Mouse (Mus musculus) forebrain, embryonic 16.5 days (tissue): ENCODE results near the gene Gtf3c5. TPM values are rescaled to one million over a fixed set of nuclear protein-coding genes. Genes with fewer than 3 reads are reported as not detected.

ENCODE experiments used
- ATAC-seq: fragments of 200-750 bp; cut with Nextera tagmentation; 2 replicates; pipeline ENCODE4 v1.8.0; 2017; ENCODE audit warnings: mild to moderate bottlenecking, moderate library complexity
- H3K27ac ChIP-seq: fragments of 300-500 bp; sonication (generic); 2 replicates; pipeline ENCODE4 v1.5.1; 2014; ENCODE audit warnings: low read length, control low read depth
- H3K27me3 ChIP-seq: fragments of 300-500 bp; sonication (generic); replicated peaks from 2 replicates; pipeline ENCODE4 v1.6.1; 2014; ENCODE audit warnings: low read length; ENCODE audit not compliant: control insufficient read depth, insufficient read depth
- H3K36me3 ChIP-seq: fragments of 300-500 bp; sonication (generic); 2 replicates; pipeline ENCODE4 v1.6.1; 2014; ENCODE audit not compliant: control insufficient read depth, insufficient read depth
- H3K4me1 ChIP-seq: fragments of 300-500 bp; sonication (generic); replicated peaks from 2 replicates; pipeline ENCODE4 v1.6.1; 2014; ENCODE audit warnings: low read length; ENCODE audit not compliant: control insufficient read depth, insufficient read depth
- H3K4me2 ChIP-seq: fragments of 300-500 bp; sonication (generic); 2 replicates; pipeline ENCODE4 v1.6.1; 2014; ENCODE audit warnings: mild to moderate bottlenecking, low read length, control low read depth
- H3K4me3 ChIP-seq: fragments of 300-500 bp; sonication (generic); replicated peaks from 2 replicates; pipeline ENCODE4 v1.5.1; 2014; ENCODE audit warnings: mild to moderate bottlenecking, low read length, control low read depth
- H3K9ac ChIP-seq: fragments of 300-500 bp; sonication (generic); replicated peaks from 2 replicates; pipeline ENCODE4 v1.6.1; 2014; ENCODE audit warnings: low read depth, low read length, control low read depth
- H3K9me3 ChIP-seq: fragments of 300-500 bp; sonication (generic); 2 replicates; pipeline ENCODE4 v1.6.1; 2016; ENCODE audit warnings: low read length; ENCODE audit not compliant: control insufficient read depth
- WGBS: fragments of 180-500 bp; shearing (Covaris S2); extraction: QIAGEN DNeasy Blood & Tissue Kit; methylation state at CpG from one replicate; pipeline ENCODE4 v1.1.7; 2014; 5-methylcytosine and 5-hydroxymethylcytosine counted together
- polyA plus RNA-seq: library from polyadenylated mRNA; unstranded; fragments of >200 nt; fragmentation: Nextera tagmentation; extraction: Ambion mirVana; gene quantifications from 2 replicates; pipeline ENCODE4 v1.2.1, GENCODE M21; 2015

The Gtf3c5 gene
- polyA plus RNA-seq, 1 experiment from 2014 or later, result 43.3 TPM

- H3K27me3 ChIP-seq, result no peaks in the 10 kb centered on the region
- no peak overlapping the region for H3K4me3 ChIP-seq
- no peaks in the 10 kb centered on the region for H3K9me3 ChIP-seq
- ATAC-seq, result no peak
- H3K4me2 ChIP-seq, result no peak overlapping the region
- WGBS, result 88% methylated on average over 2 of the region's 2 CpGs
- peaks cover 14% of the 10 kb centered on the region for H3K36me3 ChIP-seq
- H3K9ac ChIP-seq, result no peak overlapping the region
- H3K27ac ChIP-seq, result peak overlapping the region; percentile 72; the same call in 1 of the 2 replicates
- H3K4me1 ChIP-seq, result peaks cover 58% of the 10 kb centered on the region
Observed at GRCm38 (mm10) chr2:28539949-28540348, 43.6 kb downstream of the Gtf3c5 start.

- H3K4me3 ChIP-seq, result no peak overlapping the region
- H3K36me3 ChIP-seq, result peaks cover 9% of the 10 kb centered on the region
- peaks cover 65% of the 10 kb centered on the region for H3K4me1 ChIP-seq
- ATAC-seq, result peak; percentile 48
- H3K9me3 ChIP-seq, result no peaks in the 10 kb centered on the region
- no peak overlapping the region for H3K4me2 ChIP-seq
- peak overlapping the region; percentile 72 for H3K27ac ChIP-seq
- WGBS, result 37% methylated on average over 7 of the region's 7 CpGs
- no peaks in the 10 kb centered on the region for H3K27me3 ChIP-seq
- peak overlapping the region; percentile 30; the same call in 1 of the 2 replicates for H3K9ac ChIP-seq
Observed at GRCm38 (mm10) chr2:28539206-28539605, 44.3 kb downstream of the Gtf3c5 start.

GRCm38 (mm10) chr2:28538817-28539128, 44.8 kb downstream of the Gtf3c5 start:
- no peaks in the 10 kb centered on the region for H3K9me3 ChIP-seq
- H3K27me3 ChIP-seq, result no peaks in the 10 kb centered on the region
- peaks cover 5% of the 10 kb centered on the region; the same call in 1 of the 2 replicates for H3K36me3 ChIP-seq
- H3K27ac ChIP-seq, result peak overlapping the region; percentile 72
- 0 out of 2 replicates have a peak overlapping the region, but pooled peaks have one; percentile 30 for H3K9ac ChIP-seq
- WGBS, result 75% methylated on average over 1 of the region's 1 CpGs
- peaks cover 70% of the 10 kb centered on the region for H3K4me1 ChIP-seq
- no peak overlapping the region for H3K4me2 ChIP-seq
- ATAC-seq, result no peak
- no peak overlapping the region for H3K4me3 ChIP-seq

GRCm38 (mm10) chr2:28537995-28538816, 45.3 kb downstream of the Gtf3c5 start:
- H3K9ac ChIP-seq, result no peak overlapping the region
- WGBS, result 69% methylated on average over 8 of the region's 8 CpGs
- H3K27ac ChIP-seq, result peak overlapping the region; percentile 35; the same call in 1 of the 2 replicates
- H3K36me3 ChIP-seq, result peaks cover 5% of the 10 kb centered on the region; the same call in 1 of the 2 replicates
- H3K4me1 ChIP-seq, result peaks cover 75% of the 10 kb centered on the region
- no peaks in the 10 kb centered on the region for H3K9me3 ChIP-seq
- no peak overlapping the region for H3K4me3 ChIP-seq
- H3K4me2 ChIP-seq, result no peak overlapping the region
- ATAC-seq, result no peak
- H3K27me3 ChIP-seq, result no peaks in the 10 kb centered on the region

GRCm38 (mm10) chr2:28537634-28537920, 46.0 kb downstream of the Gtf3c5 start:
- Histone ChIP-seq H3K27me3 (no peaks in the 10 kb centered on the region), H3K9ac (no peak overlapping the region), H3K4me1 (peaks cover 82% of the 10 kb centered on the region), H3K36me3 (peaks cover 5% of the 10 kb centered on the region; the same call in 1 of the 2 replicates), H3K4me3 (no peak overlapping the region), H3K4me2 (no peak overlapping the region), H3K27ac (no peak overlapping the region), H3K9me3 (no peaks in the 10 kb centered on the region)
- no peak for ATAC-seq
- 21% methylated on average over 4 of the region's 4 CpGs for WGBS

- peaks cover 86% of the 10 kb centered on the region for H3K4me1 ChIP-seq
- 70% methylated on average over 11 of the region's 11 CpGs for WGBS
- H3K4me2 ChIP-seq, result no peak overlapping the region
- no peak overlapping the region for H3K4me3 ChIP-seq
- H3K36me3 ChIP-seq, result 0 out of 2 replicates have a peak, but pooled peaks cover under 1% of the 10 kb centered on the region
- ATAC-seq, result no peak
- H3K27me3 ChIP-seq, result no peaks in the 10 kb centered on the region
- H3K9me3 ChIP-seq, result no peaks in the 10 kb centered on the region
- no peak overlapping the region for H3K9ac ChIP-seq
- H3K27ac ChIP-seq, result peak overlapping the region; percentile 56; the same call in 1 of the 2 replicates
Observed at GRCm38 (mm10) chr2:28536766-28537633, 46.6 kb downstream of the Gtf3c5 start.

GRCm38 (mm10) chr2:28536166-28536565, 47.4 kb downstream of the Gtf3c5 start:
- Histone ChIP-seq H3K9ac (no peak overlapping the region), H3K27me3 (no peaks in the 10 kb centered on the region), H3K4me1 (peaks cover 86% of the 10 kb centered on the region), H3K4me2 (no peak overlapping the region), H3K36me3 (no peaks in the 10 kb centered on the region), H3K27ac (peak overlapping the region; percentile 81), H3K4me3 (no peak overlapping the region), H3K9me3 (no peaks in the 10 kb centered on the region)
- no peak for ATAC-seq
- WGBS, result 53% methylated on average over 4 of the region's 4 CpGs

GRCm38 (mm10) chr2:28535650-28536049, 47.9 kb downstream of the Gtf3c5 start:
- 9% methylated on average over 7 of the region's 7 CpGs for WGBS
- no peaks in the 10 kb centered on the region for H3K36me3 ChIP-seq
- H3K9ac ChIP-seq, result no peak overlapping the region
- H3K4me2 ChIP-seq, result peak overlapping the region; percentile 82
- H3K9me3 ChIP-seq, result no peaks in the 10 kb centered on the region
- H3K4me1 ChIP-seq, result peaks cover 84% of the 10 kb centered on the region
- H3K27ac ChIP-seq, result peak overlapping the region; percentile 81
- H3K4me3 ChIP-seq, result no peak overlapping the region
- H3K27me3 ChIP-seq, result no peaks in the 10 kb centered on the region
- peak; percentile 6; the same call in 1 of the 2 replicates for ATAC-seq

GRCm38 (mm10) chr2:28535263-28535540, 48.3 kb downstream of the Gtf3c5 start:
- Histone ChIP-seq H3K27me3 (no peaks in the 10 kb centered on the region), H3K9ac (peak overlapping the region; percentile 45; the same call in 1 of the 2 replicates), H3K9me3 (no peaks in the 10 kb centered on the region), H3K36me3 (no peaks in the 10 kb centered on the region), H3K4me3 (no peak overlapping the region; the same call in 1 of the 2 replicates), H3K4me1 (peaks cover 79% of the 10 kb centered on the region), H3K27ac (peak overlapping the region; percentile 81), H3K4me2 (peak overlapping the region; percentile 82)
- 23% methylated on average over 4 of the region's 4 CpGs for WGBS
- ATAC-seq, result no peak
